Mouse (Mus musculus) cerebellum, adult 11-12 months (tissue): ENCODE measurements around the gene Inpp5f.
A peak's percentile ranks its signal among the peaks of the same experiment; 100 is the strongest.

Source experiments
- DNase-seq: peaks from one replicate; pipeline ENCODE4 v3.0.0; 2022

Inpp5f gene

GRCm38 (mm10) chr7:128744684-128745485 is 133.8 kb downstream of the Inpp5f start, which contains the start of gene Sec23ip:
TSS of gene Sec23ip (plus strand) at chr7:128744943.
- DNase-seq = peak; percentile 98
